In genomic region chr16:32431047-32431591, GRCm38 (mm10) we compare ENCODE assay signal across 8 mouse cellular contexts. TPM values are rescaled to one million over a fixed set of nuclear protein-coding genes. Genes with fewer than 3 reads are reported as not detected.
DNase-seq lines count a peak whose midpoint lies in the region; ATAC-seq and TF ChIP-seq lines count a peak whose summit lies in the region.

No protein-coding gene starts in this region.

- H3K4me2 ChIP-seq in forebrain, embryonic 15.5 days (replicated peaks): peak overlapping the region; percentile 69
- H3K4me2 ChIP-seq in liver, embryonic 12.5 days: peak overlapping the region; percentile 71
- peak overlapping the region; percentile 68 for H3K4me2 ChIP-seq in myocyte (ENCODE audit: low read depth)

- peaks cover 16% of the 10 kb centered on the region for H3K79me2 ChIP-seq in myocyte (ENCODE audit: control insufficient read depth, insufficient read depth)

- peak overlapping the region; percentile 36 for H3ac ChIP-seq in myocyte (ENCODE audit: control insufficient read depth, insufficient read length)

- peak overlapping the region; percentile 83 for H3K4me3 ChIP-seq in forebrain, embryonic 15.5 days
- H3K4me3 ChIP-seq in liver, embryonic 12.5 days: peak overlapping the region; percentile 85
- H3K4me3 ChIP-seq in myocyte: peak overlapping the region; percentile 93

- H3K9me3 ChIP-seq in forebrain, embryonic 15.5 days: no peaks in the 10 kb centered on the region
- H3K9me3 ChIP-seq in liver, embryonic 12.5 days (replicated peaks): no peaks in the 10 kb centered on the region

- no peaks in the 10 kb centered on the region for H3K27me3 ChIP-seq in forebrain, embryonic 15.5 days
- H3K27me3 ChIP-seq in liver, embryonic 12.5 days (replicated peaks): no peaks in the 10 kb centered on the region
- H3K27me3 ChIP-seq in myocyte (ENCODE audit: control insufficient read depth, insufficient read depth, insufficient read length): no peaks in the 10 kb centered on the region

- peak overlapping the region; percentile 89 for H3K9ac ChIP-seq in forebrain, embryonic 15.5 days (replicated peaks)
- peak overlapping the region; percentile 95 for H3K9ac ChIP-seq in liver, embryonic 12.5 days

- H3K27ac ChIP-seq in forebrain, embryonic 15.5 days (replicated peaks): peak overlapping the region; percentile 88
- H3K27ac ChIP-seq in liver, embryonic 12.5 days: peak overlapping the region; percentile 97

- TF ChIP-seq POLR2A in myocyte (IDR thresholded peaks at IDR 0.05; ENCODE audit: insufficient read length, low read depth): no peak

- H3K4me1 ChIP-seq in forebrain, embryonic 15.5 days: peaks cover 24% of the 10 kb centered on the region
- peaks cover 44% of the 10 kb centered on the region for H3K4me1 ChIP-seq in liver, embryonic 12.5 days

- ATAC-seq in activated CD4-positive, CD25-positive, alpha-beta regulatory T cell, adult 4 months: peak; percentile 30
- peak; percentile 69 for ATAC-seq in forebrain, embryonic 15.5 days (replicated peaks)
- peak; percentile 68 for ATAC-seq in liver, embryonic 12.5 days

- 1% methylated on average over 28 of the region's 28 CpGs for WGBS in forebrain, embryonic 15.5 days
- WGBS in liver, embryonic 12.5 days (ENCODE audit: insufficient replicate concordance): 2% methylated on average over 28 of the region's 28 CpGs

- H3K36me3 ChIP-seq in forebrain, embryonic 15.5 days: no peaks in the 10 kb centered on the region
- peaks cover 4% of the 10 kb centered on the region; the same call in 1 of the 2 replicates for H3K36me3 ChIP-seq in liver, embryonic 12.5 days
- no peaks in the 10 kb centered on the region for H3K36me3 ChIP-seq in myocyte (ENCODE audit: control insufficient read depth, insufficient read depth)

- peak; percentile 38 for DNase-seq in layer of hippocampus, adult 11-12 months (ENCODE audit: low spot score)
- DNase-seq in layer of hippocampus, postnatal 36 days: no peak
- DNase-seq in yolk sac, embryonic 10.5 days (ENCODE audit: low spot score): no peak
- DNase-seq in gastrocnemius, adult 8-10 months (ENCODE audit: low spot score in 2 of 2): no peak

TF ChIP-seq in myocyte, 11 proteins besides CTCF, POLR2A, EP300 and RAD21:
- TF ChIP-seq CEBPB (IDR thresholded peaks at IDR 0.05; ENCODE audit: insufficient read depth, poor library complexity, severe bottlenecking) (no peak), MYOD1 (IDR thresholded peaks at IDR 0.05; ENCODE audit: control insufficient read depth in 1 of 3, insufficient read length in 2 of 3, low read depth in 2 of 3) (no peak), REST (IDR thresholded peaks at IDR 0.05; ENCODE audit: insufficient read depth, insufficient read length) (no peak), SRF (IDR thresholded peaks at IDR 0.05; ENCODE audit: control insufficient read depth, insufficient read length, low read depth) (no peak), POLR2AphosphoS2 (IDR thresholded peaks at IDR 0.05; ENCODE audit: insufficient read length, low read depth) (no peak), E2F4 (IDR thresholded peaks at IDR 0.05; ENCODE audit: insufficient read depth) (no peak), USF1 (IDR thresholded peaks at IDR 0.05; ENCODE audit: low read depth) (no peak), TCF12 (IDR thresholded peaks at IDR 0.05; ENCODE audit: insufficient read depth, poor library complexity, severe bottlenecking) (no peak), MAX (IDR thresholded peaks at IDR 0.05; ENCODE audit: low read depth) (no peak), TCF3 (IDR thresholded peaks at IDR 0.05; ENCODE audit: insufficient read length, low read depth) (no peak), MYOG (IDR thresholded peaks at IDR 0.05; ENCODE audit: control insufficient read depth in 1 of 3, insufficient read depth in 1 of 3, insufficient read length in 2 of 3, low read depth in 2 of 3) (no peak)
TF ChIP-seq in myocyte: peak in this region for 0.

RNA-seq across cellular contexts. Expression of gene Pcyt1a, which starts 0.4 kb away (rescaled TPM):
- 10 to 100 TPM; 35.0 to 38.6 TPM for total RNA-seq in layer of hippocampus, postnatal 36 days (2021)
- 1 to 10 TPM; 6.0 to 6.9 TPM for polyA plus RNA-seq in activated CD4-positive, CD25-positive, alpha-beta regulatory T cell, adult 4 months (2017; shearing (Covaris generic))
- 47.4 and 47.6 TPM in 2 replicates for polyA plus RNA-seq in forebrain, embryonic 15.5 days (2015; fragmentation: Nextera tagmentation; extraction: Ambion mirVana)
- 37.6 TPM in 2 replicates for polyA plus RNA-seq in liver, embryonic 12.5 days (2016; fragmentation: Nextera tagmentation; extraction: Ambion mirVana)
- 23.8 TPM for polyA plus RNA-seq in myocyte (2012; fragmentation: generic; extraction: Trizol)
- total RNA-seq in gastrocnemius, adult 8-10 months (2022): 100 to 1,000 TPM; 124 to 143 (median 130) TPM

RNA-seq across cellular contexts. Expression of gene Tctex1d2, which starts 11.6 kb away (rescaled TPM):
- total RNA-seq in layer of hippocampus, postnatal 36 days (2021): 10 to 100 TPM; 12.0 to 13.2 TPM
- 1 to 10 TPM; 2.5 to 4.4 TPM for polyA plus RNA-seq in activated CD4-positive, CD25-positive, alpha-beta regulatory T cell, adult 4 months (2017; shearing (Covaris generic))
- 33.8 and 34.2 TPM in 2 replicates for polyA plus RNA-seq in forebrain, embryonic 15.5 days (2015; fragmentation: Nextera tagmentation; extraction: Ambion mirVana)
- 8.1 and 8.6 TPM in 2 replicates for polyA plus RNA-seq in liver, embryonic 12.5 days (2016; fragmentation: Nextera tagmentation; extraction: Ambion mirVana)
- polyA plus RNA-seq in myocyte (2012; fragmentation: generic; extraction: Trizol): 12.7 TPM
- total RNA-seq in gastrocnemius, adult 8-10 months (2022): 1 to 10 TPM; 4.9 to 7.8 (median 6.4) TPM

RNA-seq across cellular contexts. Expression of gene Tm4sf19, which starts 30.8 kb away (rescaled TPM):
- under 1 TPM in 1 of 2 experiments, not detected in 1; 0.27 TPM for total RNA-seq in layer of hippocampus, postnatal 36 days (2021)
- polyA plus RNA-seq in activated CD4-positive, CD25-positive, alpha-beta regulatory T cell, adult 4 months (2017; shearing (Covaris generic)): not detected
- polyA plus RNA-seq in forebrain, embryonic 15.5 days (2015; fragmentation: Nextera tagmentation; extraction: Ambion mirVana): not detected in 2 replicates
- not detected in 2 replicates for polyA plus RNA-seq in liver, embryonic 12.5 days (2016; fragmentation: Nextera tagmentation; extraction: Ambion mirVana)
- polyA plus RNA-seq in myocyte (2012; fragmentation: generic; extraction: Trizol): 0.04 TPM
- total RNA-seq in gastrocnemius, adult 8-10 months (2022): not detected

RNA-seq across cellular contexts. Expression of gene Slc51a, which starts 56.6 kb away (rescaled TPM):
- total RNA-seq in layer of hippocampus, postnatal 36 days (2021): not detected
- not detected for polyA plus RNA-seq in activated CD4-positive, CD25-positive, alpha-beta regulatory T cell, adult 4 months (2017; shearing (Covaris generic))
- polyA plus RNA-seq in forebrain, embryonic 15.5 days (2015; fragmentation: Nextera tagmentation; extraction: Ambion mirVana): 0.11 and 0.29 TPM in 2 replicates
- 0.57 and 0.66 TPM in 2 replicates for polyA plus RNA-seq in liver, embryonic 12.5 days (2016; fragmentation: Nextera tagmentation; extraction: Ambion mirVana)
- 0.28 TPM for polyA plus RNA-seq in myocyte (2012; fragmentation: generic; extraction: Trizol)
- total RNA-seq in gastrocnemius, adult 8-10 months (2022): not detected
